Mouse (Mus musculus) kidney, adult 2 months (tissue): ENCODE measurements around the gene Thap3.

Source experiments
- CTCF ChIP-seq: fragments of 200-500 bp; conservative IDR thresholded peaks from 2 replicates; pipeline ENCODE4 v1.5.1; 2011; ENCODE audit warnings: low read depth, mild to moderate bottlenecking, control low read depth, low read length, moderate library complexity, mixed read lengths; ENCODE audit not compliant: insufficient read depth, insufficient read length
- POLR2A ChIP-seq: fragments of 200-500 bp; IDR thresholded peaks from one replicate; pipeline ENCODE4 v1.6.1; 2011; ENCODE audit warnings: low read depth, low read length, control low read depth

- TF ChIP-seq CTCF: no peak
- no peak for TF ChIP-seq POLR2A
These were observed 19.3 kb upstream of the Thap3 start for GRCm38 (mm10) chr4:152008148-152008500.
